Mouse (Mus musculus) urinary bladder, postnatal 25 days (tissue): ENCODE results near the gene Grap2.
"Not testable (repeated sequence)": the region's sequence is repeated elsewhere in the genome, so short reads cannot be mapped to it uniquely, and the experiment has no call there.

ENCODE experiments used
- DNase-seq: peaks from one replicate; pipeline ENCODE4 v3.0.0; 2022; ENCODE audit warnings: low spot score

The Grap2 gene

DNA sequence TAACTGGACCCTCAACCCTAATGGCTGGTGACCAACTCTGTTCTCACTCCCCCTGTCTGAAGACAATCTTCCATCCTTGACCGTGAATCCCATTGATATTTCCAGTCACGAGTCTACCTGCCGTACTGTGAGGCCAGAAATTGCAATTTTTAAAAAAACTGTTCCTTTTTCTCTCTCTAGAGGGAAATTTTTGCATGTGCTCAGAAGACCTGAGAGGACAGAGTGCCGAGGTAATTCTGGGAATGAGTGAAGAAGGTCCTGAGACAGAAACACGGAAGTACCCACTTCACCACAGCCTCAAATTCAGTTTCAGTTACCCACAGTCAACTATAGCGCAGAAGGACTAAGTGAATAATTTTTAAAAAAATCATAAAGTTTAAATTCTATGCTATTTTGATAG lies 5.7 kb upstream of the Grap2 start:
- no peak for DNase-seq

DNA sequence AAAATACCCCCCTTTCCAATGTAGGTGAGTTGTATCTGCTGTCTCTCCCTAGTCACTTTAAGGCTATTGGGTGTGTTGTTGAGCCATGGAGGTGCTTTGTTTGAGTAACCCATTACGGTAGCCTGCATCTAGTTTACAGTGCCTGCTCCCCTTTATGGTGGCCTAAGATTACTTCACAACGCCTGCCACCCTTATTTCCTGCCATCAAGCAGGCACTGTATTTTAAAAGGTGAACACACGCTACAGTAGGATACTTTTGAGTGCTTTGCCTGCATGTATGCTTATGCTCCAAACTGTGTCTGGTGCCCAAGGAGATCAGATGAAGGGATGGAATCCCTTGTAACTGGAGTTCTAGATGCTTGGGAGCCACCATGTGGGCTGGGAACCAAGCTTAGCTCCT lies 5.3 kb upstream of the Grap2 start:
- no peak for DNase-seq

DNA sequence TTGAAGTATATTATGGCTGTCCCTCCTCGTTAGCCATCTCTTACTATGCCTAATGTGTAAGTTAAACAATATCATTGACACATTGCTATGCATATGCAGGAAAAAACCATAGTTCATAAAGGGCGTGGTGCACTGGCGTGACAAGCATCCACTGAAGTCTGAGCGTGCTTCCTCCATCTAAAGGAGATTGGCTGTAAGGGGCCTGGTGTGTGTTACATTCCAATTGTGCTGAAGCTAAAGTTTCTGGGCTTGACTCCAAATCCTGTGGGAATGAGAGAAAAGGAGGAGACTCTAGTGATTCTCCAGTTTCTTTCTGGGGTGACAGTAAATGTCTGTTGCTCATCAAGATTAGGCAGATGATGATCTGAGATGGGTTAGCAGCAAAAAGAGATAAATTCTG lies 4.7 kb upstream of the Grap2 start:
- no peak for DNase-seq

DNA sequence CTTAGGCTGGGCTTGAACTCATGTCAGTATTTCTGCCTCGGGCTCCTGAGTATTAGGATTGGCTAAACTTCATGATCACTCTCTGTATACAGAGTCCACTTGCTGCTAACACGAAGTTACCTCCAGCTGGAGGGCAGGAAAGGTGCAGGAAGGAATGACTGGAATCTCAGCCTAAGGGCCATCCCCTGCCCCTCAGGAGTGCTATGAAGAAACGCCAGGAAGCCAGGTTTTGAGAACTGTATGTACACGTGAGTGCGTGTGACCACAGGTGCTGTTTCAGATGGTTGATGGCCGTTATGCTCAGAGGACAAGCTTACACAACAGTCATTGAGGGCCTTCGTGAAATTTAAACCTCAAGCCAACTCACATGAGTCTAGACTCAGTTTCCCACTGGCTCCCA lies 3.2 kb upstream of the Grap2 start:
- no peak for DNase-seq

DNA sequence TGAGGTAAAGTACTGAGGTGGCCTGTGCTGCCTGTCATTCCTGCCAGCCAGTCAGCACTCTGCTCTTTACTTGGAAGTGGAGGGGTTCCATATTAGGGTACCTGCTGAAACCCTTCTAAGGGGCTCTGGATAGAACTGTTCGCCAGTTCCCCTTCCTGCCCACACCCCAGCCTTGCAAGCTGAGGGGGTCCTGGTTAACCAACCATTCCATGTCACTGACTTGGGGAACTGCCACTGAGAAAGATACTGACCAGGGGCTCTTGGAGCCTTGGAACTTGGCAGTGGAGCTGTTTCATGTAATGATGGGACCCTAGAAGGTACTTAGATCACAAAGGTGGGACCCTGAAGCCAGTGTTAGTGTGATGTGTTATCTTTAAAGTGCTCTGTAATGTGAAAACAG lies 2.2 kb upstream of the Grap2 start:
- no peak for DNase-seq

DNA sequence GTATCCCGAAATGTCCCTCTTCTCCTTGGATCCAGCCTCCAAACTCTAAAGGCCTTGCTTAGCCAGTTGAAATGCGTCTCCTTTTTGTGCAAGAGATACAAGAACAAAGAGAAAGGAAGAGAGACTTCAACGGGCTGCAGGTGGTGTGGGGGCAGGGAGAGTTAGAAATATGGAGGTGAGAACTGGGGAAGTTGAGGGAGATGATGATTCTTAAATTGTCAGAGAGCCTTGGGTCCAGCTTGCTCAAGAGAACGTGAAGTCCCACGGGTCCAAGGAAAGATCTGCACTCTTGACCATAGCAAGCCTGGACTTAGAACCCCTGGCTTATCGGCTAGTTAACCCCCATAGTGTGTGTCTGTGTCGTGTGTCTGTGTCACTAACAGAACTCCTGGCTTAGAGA lies 783 bp upstream of the Grap2 start:
- no peak for DNase-seq

DNA sequence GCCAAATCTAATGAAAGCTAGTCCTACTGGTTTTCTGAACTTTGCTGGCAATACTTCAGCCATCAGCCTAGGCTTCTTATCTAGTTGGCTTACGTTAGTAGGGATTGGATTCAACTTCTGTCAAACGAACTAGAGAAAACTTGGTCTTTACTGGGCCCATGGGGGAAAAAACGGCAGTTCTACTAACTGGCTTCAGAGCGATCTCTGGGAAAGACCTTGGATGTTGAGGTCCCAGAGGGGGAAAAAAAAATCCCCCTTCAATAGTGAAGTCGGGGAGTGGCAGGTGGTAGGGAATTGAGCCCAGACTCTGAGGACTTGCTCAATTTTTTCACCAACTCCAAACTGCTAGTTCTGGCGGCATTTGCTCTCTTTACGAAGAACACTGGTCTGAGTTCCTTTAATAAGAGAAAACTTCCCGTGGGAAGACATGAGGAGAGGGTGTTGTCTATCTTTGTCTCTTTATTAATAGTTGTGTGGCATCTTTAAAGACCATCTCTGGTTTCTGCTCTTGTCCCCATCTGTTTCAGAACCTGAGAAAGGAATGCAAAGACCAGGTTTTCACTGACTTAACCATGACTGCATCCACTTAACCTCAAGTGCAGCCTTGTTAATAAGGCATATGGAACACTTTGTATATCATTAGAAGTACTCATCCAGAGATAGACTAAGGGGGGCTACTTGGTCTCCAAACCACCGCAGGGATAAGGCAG lies 572 bp downstream of the Grap2 start:
- no peak for DNase-seq

DNA sequence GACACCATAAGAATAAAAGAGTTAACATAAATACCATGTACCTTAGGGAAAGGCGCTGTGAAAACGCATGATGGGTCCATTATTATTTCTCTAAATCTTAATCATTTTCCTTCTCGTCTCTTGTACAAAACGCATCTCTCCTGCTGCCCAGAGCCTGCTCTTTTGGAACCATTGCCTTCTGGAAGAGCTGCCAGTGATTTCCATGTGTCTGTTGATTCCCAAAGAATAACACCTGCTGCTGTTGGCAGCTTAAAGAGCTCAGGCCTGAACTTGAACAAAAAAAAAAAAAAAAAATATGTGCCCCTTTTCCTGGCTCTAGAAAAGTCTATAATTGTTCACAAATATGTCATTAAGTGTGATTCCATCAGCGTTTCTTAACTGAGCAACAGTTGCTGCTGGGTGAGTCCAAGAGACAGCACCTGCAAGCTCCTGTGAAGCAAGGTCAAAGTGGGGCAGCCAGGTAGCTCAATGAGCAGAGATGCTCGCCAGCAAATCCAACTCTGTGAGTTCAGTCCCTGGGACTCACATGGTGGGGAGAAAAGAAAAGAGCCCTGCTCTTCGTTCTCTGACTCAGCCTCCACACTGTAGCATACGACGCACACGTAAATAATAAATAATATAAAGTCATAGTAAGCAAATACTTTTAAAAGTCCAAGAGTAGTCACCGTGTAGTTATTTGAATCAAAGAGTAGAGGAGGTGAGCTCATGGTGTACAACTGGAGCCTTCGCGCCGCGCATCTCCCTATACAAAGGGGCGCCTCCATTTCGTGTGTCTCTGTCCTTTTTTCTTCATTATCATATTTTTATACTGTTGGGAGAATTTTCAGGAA lies 2.0 kb downstream of the Grap2 start:
- no peak for DNase-seq

DNA sequence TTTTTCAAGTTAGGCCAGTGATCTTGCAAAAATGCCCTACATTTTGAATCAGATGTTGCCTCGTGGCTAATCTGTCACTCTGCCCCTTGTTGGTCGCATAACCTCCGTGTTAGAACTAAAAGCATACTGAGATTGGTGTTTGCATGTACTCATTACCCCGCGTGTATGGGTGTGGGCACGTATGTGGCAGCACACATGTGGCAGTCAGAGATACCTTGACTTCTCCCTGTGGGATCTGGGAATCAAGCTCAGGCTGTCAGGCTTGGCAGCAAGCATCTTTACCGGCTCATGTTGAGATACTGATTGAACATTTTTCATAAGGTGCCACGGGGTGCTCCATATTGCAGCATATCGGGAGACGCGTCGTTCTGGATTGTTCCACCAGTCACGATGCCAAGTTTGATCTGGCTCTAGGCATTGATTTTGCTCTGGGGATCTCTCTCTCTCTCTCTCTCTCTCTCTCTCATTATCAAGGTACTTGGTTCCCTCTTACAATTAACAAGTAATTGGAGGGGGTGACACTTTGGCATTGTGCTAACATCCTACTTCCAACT lies 3.5 kb downstream of the Grap2 start:
- DNase-seq = no peak

DNA sequence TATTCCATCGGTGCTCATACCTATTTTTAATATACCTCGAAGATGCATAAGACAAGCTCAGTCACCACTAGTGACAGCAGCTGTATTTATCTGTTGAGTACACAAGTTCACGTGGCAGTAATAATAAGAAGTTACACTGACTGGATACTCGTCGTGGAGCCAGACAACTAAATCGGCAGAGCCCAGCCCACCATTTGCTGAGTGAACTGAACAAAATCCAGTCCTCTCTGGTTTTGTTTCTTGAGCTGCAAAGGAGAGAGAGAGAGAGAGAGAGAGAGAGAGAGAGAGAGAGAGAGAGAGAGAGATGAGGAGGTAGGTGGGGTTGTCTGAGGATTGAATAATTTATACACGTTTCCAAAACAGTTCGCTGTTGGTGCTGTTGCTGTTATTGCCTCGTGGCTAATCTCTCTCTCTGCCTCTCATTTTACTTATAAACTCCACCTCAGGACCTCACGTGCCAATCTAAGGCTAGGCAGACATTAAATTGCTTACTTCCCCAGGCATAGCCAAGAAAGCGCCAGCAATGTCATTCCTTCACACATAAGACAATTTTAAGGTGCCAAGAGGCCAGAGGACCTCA lies 4.1 kb downstream of the Grap2 start:
- no peak for DNase-seq

DNA sequence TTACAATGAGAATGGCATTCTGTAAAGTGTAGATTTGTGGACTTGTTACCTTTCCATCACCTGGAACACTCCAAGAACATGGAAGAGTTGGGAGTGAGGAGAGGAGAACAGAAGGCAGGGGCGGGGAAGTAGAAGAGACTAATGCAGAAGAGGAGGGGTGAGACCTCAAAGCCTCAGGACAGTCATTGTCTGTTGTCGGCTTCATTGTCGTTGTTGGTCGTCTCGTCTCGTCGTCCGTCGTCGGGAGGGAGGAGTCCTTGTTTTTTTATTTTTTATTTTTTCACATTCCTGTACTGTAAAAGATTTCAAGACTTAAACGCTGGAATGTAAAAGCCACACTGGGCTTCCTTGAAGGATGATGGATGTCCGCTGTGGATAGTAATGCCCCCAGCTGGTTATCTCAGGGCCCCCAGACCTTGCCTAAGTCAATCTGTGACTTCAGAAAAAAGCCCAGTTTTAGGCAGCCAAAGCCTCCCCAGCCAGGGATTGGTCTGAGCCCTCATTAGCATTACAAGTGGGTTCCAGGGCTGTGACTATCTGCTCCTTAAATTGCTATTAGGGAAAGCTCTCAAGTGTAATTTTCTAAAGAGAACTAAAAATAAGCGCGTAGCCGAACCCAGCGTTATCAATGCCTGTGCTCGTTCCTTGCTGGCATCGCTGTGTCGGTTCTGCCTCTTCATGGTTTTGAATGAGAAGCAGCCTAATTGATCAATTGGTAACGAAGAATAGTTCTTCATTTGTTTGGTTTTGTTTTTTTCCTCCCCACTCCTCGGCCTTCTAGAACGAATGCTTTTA lies 5.0 kb downstream of the Grap2 start:
- DNase-seq = no peak

DNA sequence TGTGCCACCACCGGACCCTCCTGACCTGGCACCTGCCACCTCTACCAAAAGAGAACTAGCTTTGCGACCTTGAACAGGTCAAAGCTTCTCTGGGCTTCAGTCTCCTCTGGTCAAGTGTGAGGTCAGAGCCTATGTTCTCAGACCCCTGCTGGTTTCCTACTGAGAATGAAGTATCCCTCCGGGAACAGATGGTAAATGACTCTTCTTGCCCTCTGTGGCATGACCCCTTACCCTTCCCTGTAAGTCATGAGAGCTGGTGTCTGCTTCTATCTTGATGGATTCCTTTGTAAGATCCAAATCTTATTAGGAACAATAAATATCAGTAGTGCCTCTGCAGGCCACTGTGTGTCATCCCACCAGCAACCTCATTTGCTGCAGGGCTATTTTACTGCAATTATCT lies 6.7 kb downstream of the Grap2 start:
- DNase-seq = no peak

DNA sequence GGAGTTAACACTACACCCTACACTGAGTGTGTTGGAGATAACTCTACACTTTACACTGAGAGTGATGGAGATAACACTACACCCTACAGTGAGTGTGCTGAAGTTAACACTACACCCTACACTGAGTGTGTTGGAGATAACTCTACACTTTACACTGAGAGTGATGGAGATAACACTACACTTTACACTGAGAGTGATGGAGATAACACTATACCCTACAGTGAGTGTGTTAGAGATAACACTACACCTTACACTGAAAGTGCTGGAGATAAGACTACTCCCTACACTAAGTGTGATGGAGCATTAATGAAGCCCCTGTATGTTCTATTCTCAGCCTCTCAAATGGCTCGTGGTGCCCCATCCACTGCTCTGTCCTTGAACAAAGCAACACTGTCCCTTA lies 8.2 kb downstream of the Grap2 start:
- not testable (repeated sequence) for DNase-seq

DNA sequence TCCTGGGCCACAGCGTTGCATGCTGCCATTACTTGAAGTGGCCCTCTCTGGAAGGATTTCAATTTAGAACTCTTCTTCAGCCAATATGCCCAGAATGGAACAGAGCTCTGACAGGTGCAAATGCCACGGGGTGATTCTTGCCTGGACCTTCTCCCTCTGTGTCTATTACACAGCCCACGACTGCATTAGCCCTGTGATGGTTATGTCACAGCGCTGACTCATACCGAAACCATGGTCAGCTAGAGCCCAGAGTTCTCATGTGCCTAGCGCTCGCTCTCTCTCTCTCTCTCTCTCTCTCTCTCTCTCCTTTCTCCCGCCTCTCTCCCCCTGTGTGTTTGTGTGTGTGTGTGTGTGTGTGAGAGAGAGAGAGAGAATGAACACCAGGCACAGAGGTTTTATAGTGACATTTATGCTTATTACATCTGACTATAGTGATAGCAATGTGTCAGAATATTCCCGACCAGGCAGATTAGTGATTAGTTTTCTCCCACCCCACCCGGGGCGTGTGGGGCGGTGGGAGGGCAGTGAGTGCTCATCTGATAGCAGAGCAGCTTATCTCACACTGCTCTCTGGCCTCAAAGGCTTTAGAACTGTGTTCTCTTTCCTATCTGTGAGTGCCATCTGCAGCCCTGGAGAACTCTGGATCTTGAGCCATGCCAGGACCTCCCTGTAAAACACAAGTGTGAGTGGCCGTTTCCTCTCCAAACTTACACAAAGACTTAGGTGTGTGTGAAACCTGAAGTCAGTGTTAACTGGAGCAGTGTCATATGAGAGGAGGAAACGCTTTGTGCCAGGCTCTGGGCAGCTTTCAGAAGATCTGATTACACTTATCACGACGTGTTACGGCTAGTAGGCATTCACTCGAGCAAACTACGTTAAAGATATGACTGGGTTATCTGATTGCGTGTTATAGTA lies 10.4 kb downstream of the Grap2 start:
- peak; percentile 29 for DNase-seq

DNA sequence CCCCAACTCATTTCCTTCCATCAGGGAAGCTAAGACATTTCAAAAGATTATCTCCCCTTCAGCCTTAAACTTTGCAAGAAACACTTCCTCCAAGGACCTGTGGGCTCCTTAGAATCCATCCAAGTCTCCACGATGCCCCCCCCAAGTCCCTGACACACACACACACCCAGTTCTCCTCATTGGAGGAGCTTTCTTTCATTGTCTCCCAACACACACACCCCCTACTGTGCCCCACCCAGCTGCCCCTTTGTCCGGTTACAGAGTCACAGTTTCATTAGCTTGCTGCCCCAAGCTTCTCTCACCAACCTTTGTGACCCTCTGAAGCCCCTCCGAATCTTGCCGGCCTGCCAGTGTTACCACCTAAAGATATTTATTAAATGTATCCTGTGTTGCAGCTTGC lies 13.9 kb downstream of the Grap2 start:
- no peak for DNase-seq

DNA sequence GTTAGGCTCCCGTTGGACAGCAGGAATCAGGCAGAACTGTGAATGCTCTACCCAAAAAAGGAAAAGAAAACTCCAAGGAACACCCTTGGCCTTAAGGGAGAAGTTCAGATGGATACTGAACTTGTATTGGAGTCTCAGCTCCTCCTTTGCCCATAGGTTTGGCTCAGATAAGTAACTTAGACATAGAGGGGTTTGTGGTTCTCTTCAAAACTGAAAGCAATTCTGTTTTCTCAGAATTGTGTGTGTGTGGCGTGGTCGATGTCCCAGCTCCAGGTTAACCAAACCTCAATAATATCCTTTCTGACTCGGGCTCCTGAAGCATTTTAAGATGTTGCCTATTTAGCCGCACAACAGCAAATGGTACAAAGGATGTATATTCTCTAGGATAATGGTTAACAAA lies 18.2 kb downstream of the Grap2 start:
- no peak for DNase-seq

DNA sequence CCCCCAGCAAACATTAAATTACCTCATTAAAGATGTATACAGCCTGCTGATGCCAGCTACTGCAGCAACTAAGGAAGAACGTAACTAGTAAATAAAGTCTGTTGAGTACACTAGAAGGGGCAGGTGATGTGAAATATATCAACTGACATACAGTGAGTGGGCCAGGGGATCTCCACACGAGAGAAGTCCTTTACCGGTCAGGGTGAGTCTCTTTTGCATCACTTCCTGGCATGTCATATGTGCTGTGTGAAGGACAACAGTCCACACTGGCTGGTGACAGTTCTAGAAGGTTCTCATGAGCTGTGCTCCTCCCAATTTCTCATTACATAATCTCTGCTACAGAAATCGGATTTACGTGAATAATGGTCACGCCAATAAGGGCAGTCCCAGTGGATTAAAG lies 20.3 kb downstream of the Grap2 start:
- DNase-seq = no peak

DNA sequence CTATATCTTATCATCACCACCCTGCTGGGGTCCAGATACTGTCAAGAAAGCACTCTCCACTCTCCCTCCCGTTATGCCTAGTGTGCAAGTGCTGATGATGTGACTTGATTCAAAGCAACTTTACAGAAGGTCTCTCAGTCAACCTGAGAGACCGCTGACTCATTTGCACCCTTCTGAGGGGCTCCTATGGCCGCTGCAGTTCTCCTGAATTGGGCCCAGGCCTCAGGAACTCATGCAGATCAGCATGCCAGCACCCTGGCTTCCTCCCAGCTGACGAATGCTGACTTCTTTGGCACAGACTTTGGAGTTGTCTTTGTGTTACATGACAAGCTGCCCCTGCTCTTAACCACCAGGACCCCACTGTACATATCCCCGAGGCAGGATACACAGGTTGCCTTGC lies 21.5 kb downstream of the Grap2 start:
- DNase-seq = no peak

DNA sequence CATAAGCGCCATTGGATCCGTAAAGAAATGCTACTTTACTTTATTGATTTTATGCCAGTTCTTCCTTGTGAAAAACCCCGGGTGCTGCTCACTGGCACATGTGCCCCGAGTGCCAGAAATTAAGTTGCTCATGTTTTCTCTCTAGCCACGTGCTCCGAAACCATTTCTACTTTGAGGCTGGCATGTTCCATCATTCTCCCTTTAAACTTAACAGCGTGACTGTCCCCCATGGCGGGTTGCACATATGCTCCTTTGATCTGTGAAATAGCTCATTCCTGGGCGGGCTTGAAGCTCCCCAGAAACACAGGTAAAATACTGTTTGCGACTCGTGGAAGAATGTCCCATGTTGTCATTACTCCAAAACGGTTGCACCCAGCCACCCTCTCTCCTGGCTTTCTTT lies 26.4 kb downstream of the Grap2 start:
- DNase-seq = no peak

DNA sequence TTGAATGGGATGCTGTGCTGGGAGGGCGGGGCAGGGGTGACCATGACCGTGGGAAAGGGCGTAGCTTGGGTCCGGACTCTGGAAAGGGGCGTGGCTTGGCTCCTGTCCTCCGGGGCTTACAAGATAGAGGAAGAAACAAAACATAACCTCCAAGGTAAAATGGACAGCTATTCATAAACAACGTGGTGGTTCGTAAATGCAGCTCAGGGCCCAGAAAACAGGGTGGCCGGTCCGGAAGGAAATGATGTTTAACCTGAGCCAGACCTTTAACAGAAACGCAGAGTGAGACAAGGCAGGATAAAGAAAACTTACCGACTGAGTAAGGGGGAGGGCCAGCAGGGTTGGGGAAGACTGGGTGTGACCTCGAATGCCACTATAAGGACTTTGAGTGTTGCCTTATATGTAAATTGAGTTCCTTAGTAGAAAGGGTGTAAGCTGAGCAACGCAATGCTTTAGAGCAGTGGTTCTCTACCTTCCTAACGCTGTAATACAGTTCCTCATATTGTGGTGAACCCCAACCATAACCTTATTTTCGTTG lies 26.9 kb downstream of the Grap2 start:
- peak; percentile 29 for DNase-seq

DNA sequence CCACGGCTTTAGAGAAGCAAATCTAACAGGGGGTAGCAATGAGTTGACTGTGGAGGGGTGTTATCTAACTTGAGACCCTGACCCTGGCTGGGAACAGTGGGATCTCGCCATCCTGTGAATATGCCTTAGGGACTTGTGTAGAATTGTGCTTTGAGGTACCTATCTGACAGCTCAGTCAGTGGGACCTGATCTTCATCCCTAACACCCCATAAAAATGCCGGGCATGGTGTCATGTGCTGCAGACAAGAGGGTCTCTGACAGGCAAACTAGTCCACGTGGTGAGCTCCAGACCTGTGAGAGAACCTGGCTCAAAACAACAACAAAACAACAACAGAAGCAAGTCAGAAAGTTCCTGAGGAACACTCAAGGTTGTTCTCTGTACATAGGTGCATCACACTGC lies 27.4 kb downstream of the Grap2 start:
- DNase-seq = no peak
